Mouse (Mus musculus): ENCODE results near the gene Dand5.

The Dand5 gene

DNA sequence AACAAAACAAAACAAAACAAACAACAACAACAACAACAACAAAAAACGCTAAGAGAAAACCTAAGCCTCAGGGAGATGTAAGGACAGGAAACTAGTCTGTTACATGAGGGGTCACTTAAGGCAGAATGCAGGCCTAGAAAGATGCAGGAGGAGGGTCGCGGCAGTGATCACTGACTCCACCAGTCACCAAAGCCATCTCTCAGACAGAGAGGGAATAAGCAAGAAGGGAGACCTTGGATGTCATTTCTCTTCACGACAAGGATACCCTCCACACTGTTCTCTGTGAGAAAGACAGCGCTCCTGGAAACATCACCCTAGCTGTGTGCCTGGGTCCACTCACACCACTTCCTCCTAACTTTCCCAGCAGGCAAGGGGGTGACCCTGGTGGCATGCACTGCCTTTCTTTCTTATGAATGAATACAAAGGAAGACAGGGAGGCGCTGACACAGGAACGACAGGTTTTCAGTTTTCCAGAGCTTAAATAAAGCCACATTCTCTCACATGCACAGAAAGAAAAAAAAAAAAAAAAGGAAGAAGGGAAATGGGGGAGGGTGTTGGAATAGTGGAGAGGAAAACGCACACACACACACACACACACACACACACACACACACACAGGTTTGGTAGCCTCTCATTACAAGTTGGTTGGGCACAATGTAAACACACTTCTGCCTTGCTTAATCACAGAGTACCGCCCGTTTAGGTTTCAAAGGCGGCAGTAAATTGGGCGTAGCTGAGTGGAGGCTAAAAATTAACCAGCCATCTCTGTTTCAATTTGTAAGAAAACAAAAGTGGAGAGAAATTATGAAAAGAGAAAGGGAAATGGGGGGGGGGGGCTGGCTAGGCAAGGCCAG, 52.3 kb downstream of the Dand5 start:
- no peak for DNase-seq (ENCODE audit: low spot score)

DNA sequence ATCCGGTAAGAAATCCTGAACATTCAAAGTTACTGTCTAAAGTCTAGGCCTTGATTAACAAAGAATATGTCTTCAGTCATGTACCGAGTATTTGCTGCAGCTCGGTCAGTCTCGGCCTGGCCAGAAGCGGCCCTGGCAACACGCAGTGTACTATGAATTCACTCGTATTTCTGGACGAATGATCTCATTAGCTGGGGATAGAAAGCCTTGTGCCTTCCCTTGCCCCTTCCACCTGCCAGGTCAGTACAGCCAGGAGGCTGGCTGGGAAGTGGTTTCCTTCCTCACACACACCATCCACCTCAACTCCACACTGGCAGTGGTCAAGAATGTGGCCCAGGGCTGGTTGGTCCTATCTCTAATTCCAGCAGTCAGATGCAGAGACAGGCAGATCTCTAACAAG, 53.3 kb downstream of the Dand5 start:
- no peak for DNase-seq (ENCODE audit: low spot score)

DNA sequence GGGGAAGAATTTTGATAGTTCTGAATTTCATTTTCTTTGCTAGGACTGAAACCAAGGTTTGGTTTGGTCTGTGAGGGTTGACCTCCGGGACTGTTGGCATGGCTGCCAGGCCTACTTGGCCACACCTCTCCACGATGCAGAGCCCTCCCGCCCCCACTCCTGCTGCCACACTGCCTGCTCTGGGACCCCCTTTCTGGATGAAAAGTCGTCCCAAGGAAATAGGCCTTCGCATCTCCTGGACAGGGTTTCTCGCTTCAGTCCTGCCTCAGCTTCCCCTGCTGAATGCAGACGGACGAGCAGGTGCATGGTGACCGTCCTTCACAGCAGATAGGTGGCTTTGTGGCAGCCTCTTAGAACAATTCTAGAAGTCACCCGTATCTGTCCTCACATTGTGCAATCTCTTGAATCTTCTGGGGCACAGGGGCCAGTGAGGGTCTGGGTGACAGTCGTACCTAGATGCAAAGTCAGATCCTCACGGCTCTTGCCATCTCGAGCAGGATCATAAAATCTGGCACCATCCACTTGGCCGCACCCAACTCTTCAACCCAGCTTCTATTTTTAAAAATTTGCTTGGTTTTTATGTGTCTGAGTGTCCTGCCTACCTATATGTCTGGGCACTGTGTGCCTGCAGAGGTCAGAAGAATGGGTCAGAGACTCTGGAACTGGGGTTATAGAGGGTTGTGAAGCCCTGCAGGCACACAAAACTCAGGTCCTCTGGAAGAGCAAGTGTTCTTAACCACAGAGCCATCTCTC, 54.1 kb downstream of the Dand5 start:
- DNase-seq (ENCODE audit: low spot score), result no peak

DNA sequence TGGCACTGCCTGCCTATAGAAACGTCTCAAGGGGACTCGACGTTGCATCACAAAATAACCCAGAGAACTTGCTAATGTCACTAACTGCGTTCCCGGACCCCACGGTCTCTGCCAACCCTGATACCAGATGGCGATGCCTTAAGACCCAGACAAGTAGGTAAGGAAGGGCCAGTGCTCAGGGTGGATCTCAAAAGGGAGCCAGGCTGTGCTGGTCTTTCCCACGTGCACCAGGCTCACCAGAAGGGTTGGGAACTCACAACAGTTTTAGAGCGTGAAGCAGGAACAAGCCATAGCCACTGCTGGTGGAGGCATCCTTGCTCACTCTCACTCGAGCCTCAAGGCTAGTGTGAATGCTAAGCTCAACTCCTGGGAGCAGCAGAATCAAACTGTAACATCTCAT, 55.4 kb downstream of the Dand5 start:
- DNase-seq (ENCODE audit: low spot score), result no peak

DNA sequence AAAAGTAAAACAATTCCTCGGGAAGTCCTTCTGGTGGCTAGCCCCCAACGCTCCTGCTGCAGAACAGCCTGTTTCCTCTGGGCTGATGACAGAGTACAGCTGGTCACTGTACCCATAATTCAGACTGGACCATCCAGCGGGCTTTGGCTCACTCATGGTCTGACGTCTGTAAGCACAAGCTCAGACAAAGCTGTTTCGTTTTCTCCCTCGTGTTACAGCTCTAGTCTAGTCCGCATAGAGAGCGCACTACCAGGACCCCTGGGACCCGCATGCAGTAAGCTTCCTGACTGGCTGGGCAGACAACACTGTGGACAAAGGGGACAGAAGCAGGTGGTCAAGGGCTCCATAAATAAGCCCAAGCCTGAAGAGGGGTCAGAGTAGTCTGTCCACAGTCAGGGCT, 56.2 kb downstream of the Dand5 start:
- no peak for DNase-seq (ENCODE audit: low spot score)

DNA sequence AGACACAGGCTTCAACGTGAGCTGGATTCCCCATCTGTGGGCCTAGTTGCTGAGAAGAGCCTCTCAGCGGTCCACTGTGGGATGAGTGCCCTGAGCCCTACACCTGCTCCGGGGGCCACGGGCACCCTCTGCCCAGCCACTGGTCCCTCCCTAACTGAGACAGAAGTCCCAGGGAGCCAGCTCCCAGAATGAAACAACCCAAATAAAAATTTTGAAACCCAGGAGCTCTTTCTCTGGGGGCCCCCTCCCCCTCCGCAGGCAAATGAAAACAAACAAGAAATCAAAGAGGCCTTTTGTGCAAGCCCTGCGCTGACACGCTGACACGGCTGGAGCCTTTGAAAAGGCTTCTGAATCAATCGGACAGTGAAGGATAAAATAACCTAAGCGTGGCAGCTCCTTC, 57.0 kb downstream of the Dand5 start:
- no peak for DNase-seq (ENCODE audit: low spot score)

Measured in layer of hippocampus, adult 9-10 months (tissue).